Mouse (Mus musculus) embryonic fibroblast, embryonic 13.5 days (primary cell): ENCODE data around the gene 1190005I06Rik. TPM values are rescaled to one million over a fixed set of nuclear protein-coding genes. Genes with fewer than 3 reads are reported as not detected.
A peak's percentile ranks its signal among the peaks of the same experiment; 100 is the strongest.

Experiments used
- H3K27ac ChIP-seq: 2 replicates; pipeline ENCODE4 v1.5.1; 2012; ENCODE audit warnings: low read length, control low read depth, inconsistent platforms; ENCODE audit not compliant: insufficient read depth
- H3K4me1 ChIP-seq: 2 replicates; pipeline ENCODE4 v1.6.1; 2011; ENCODE audit warnings: low read length; ENCODE audit not compliant: control insufficient read depth, insufficient read depth
- H3K4me3 ChIP-seq: 2 replicates; pipeline ENCODE4 v1.5.1; 2011; ENCODE audit warnings: mild to moderate bottlenecking, control low read depth, low read length; ENCODE audit not compliant: insufficient read depth
- CTCF ChIP-seq: IDR thresholded peaks from 2 replicates; pipeline ENCODE4 v1.5.1; 2011; ENCODE audit warnings: mild to moderate bottlenecking, control low read depth, low read length, moderate library complexity, borderline replicate concordance; ENCODE audit not compliant: insufficient read depth
- POLR2A ChIP-seq: IDR thresholded peaks from 2 replicates; pipeline ENCODE4 v1.6.1; 2011; ENCODE audit warnings: low read depth, mild to moderate bottlenecking, control low read depth, low read length, moderate library complexity
- polyA plus RNA-seq: library from polyadenylated mRNA; stranded (reverse); fragments of >200 nt; gene quantifications from 2 replicates; pipeline ENCODE4 v1.2.4, GENCODE M21; 2011; ENCODE audit warnings: low read depth; ENCODE audit not compliant: missing spikeins, insufficient read length

The 1190005I06Rik gene
- polyA plus RNA-seq, 1 experiment, result 2.2 TPM

DNA sequence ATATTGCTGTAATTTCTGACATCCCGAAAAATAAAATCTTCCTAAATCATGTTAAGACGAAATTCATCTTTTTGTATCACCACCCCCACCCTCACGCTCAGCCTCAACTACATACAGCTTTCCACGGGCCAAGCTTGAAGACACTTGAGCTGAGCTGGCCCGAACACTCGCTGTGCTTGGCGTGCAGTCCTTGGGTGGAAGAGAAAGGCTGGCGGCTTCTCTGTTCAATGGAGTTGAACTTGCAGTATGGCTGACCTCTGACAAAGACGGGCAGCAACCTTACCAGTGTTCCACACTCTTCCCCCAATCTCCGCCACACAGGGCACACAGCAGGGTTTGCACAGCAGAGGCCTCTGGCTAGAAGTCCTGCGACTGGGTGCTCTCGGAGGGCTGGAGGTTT is 66.1 kb downstream of the 1190005I06Rik start:
- Histone ChIP-seq H3K4me3 (no peak overlapping the region), H3K27ac (no peak overlapping the region), H3K4me1 (no peaks in the 10 kb centered on the region)
- TF ChIP-seq POLR2A, result no peak
- TF ChIP-seq CTCF, result no peak

DNA sequence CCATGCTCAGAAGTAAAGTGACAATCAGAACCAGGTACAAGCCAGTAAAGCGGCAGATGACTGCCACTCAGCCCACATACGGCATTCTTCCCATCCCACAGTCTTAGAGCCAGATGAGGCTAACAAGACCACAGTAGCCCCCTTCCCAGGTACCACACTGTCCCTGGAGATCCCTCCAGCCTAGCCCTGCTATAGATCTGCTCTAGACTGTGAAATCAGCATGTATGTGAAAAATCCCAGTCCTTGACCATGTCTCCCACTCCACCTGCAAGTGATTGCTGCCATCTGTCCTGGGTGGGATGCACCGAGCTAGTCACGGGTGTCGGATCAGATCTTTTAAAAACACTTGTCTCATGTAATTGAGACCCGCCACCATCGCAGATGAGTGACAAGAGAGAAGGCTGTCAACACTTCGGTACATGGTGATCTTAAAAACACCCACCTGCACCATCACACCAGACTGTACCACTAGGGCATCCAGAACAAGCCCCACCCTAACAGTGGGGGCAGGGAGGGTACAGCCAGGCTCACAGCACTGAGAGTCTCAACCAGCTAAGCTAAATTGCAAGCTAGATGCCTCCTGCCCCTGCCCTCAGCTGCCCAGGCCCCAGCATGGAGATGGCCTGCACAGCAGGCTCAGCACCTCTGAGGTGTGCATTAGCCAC is 67.0 kb downstream of the 1190005I06Rik start:
- Histone ChIP-seq H3K4me3 (no peak overlapping the region), H3K27ac (no peak overlapping the region), H3K4me1 (no peaks in the 10 kb centered on the region)
- no peak for TF ChIP-seq POLR2A
- no peak for TF ChIP-seq CTCF

DNA sequence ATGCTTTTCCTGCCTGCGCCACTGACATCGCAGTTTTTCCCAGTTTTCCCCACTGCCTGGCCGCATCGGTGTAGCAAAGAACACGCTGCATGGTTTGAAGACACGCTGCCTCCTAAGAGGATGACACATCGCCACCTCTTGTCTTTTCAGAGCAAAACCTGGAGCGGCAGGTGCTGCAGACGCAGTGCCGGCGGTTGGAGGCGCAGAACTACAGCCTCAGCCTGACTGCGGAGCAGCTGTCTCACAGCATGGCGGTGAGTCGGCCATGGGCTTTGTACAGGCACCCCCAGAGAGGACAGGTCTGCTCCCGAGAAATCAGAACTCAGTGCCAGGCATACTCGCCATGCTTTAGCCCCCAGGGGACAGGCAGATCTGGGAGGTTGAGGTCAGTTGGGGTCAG is 69.6 kb downstream of the 1190005I06Rik start:
- TF ChIP-seq POLR2A, result no peak
- TF ChIP-seq CTCF, result no peak
- peaks cover 4% of the 10 kb centered on the region; the same call in 1 of the 2 replicates for H3K4me1 ChIP-seq
- no peak overlapping the region for H3K27ac ChIP-seq

DNA sequence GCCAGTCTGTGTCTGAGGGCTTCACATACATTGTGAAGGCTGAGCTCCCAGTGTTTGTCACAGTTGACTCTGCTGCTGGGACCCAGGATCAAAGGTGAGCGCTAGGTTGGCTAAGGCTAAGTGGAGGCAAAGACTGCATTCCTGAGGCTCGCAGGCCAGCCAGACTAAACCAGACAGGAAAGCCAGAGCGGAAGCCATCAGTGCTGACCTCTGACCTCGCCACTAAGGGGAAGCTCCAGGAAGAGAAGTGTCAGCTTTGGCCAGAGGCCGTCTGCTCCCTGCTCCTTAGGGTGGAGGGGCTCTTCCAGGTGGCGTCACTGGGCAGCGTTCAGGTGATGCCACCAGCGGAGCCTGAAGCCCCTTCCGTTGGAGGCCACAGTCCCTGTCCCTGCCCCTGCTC is 71.6 kb downstream of the 1190005I06Rik start:
- H3K4me3 ChIP-seq, result no peak overlapping the region
- peaks cover 4% of the 10 kb centered on the region; the same call in 1 of the 2 replicates for H3K4me1 ChIP-seq
- no peak overlapping the region for H3K27ac ChIP-seq
- TF ChIP-seq POLR2A (no peak), CTCF (no peak)

More for the DNA sequence above, 69.6 kb downstream of the 1190005I06Rik start:
- H3K4me3 ChIP-seq, result no peak overlapping the region

DNA sequence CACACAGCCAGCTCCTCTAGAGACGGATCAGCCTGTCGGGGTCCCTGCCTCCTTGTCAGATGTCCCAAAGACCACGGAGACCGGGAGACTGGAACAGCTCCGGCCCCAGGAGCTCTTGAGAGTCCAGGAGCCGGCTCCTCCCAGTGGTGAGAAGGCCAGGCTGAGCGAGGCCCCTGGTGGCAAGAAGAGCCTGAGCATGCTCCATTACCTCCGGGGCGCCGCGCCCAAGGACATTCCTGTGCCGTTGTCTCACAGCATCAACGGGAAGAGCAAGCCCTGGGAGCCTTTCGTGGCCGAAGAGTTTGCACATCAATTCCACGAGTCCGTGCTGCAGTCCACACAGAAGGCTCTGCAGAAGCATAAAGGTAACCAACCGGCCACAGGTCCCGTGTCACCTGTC is 72.5 kb downstream of the 1190005I06Rik start:
- TF ChIP-seq CTCF, result no peak
- no peak for TF ChIP-seq POLR2A
- Histone ChIP-seq H3K27ac (no peak overlapping the region), H3K4me1 (peaks cover 4% of the 10 kb centered on the region; the same call in 1 of the 2 replicates), H3K4me3 (no peak overlapping the region)

DNA sequence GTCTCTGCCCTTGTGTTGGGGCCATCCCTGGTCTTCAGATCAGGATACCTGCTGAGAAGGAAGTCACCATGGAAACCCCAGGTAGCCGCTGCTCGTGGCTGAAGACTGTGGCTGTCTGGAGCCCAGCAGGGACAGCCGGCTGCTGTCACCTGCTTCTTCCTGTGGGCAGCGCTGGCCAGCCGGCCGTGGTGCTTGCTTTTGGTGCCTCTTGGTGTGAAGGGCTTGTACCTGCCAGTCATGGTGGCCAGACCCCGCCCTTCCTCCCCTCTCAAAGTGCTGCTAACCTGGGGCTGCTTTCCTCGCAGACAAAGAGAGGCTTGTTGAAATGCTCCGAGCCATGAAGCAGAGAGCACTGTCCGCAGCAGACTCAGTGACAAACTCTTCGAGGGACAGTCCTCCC is 73.6 kb downstream of the 1190005I06Rik start:
- Histone ChIP-seq H3K27ac (no peak overlapping the region), H3K4me1 (peaks cover 4% of the 10 kb centered on the region; the same call in 1 of the 2 replicates)
- TF ChIP-seq CTCF, result no peak
- no peak for TF ChIP-seq POLR2A

DNA sequence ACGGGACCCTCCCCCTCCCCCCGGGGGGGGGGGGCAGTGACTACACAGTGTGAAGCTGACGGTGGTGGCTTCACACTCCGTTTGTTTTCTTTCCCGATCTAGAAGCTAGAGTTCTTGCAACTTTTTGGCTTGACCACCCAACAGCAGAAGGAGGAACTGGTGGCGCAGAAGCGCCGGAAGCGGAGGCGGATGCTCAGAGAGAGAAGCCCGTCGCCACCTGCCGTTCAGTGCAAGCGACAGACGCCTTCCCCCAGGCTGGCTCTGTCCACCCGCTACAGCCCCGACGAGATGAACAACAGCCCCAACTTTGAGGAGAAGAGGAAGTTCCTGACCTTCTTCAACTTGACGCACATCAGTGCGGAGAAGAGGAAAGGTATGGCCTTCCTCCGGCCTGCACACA is 74.9 kb downstream of the 1190005I06Rik start:
- H3K4me1 ChIP-seq, result peaks cover 4% of the 10 kb centered on the region; the same call in 1 of the 2 replicates
- H3K27ac ChIP-seq, result no peak overlapping the region
- H3K4me3 ChIP-seq, result no peak overlapping the region
- TF ChIP-seq CTCF (no peak), POLR2A (no peak)

More for the DNA sequence above, 73.6 kb downstream of the 1190005I06Rik start:
- H3K4me3 ChIP-seq, result no peak overlapping the region

DNA sequence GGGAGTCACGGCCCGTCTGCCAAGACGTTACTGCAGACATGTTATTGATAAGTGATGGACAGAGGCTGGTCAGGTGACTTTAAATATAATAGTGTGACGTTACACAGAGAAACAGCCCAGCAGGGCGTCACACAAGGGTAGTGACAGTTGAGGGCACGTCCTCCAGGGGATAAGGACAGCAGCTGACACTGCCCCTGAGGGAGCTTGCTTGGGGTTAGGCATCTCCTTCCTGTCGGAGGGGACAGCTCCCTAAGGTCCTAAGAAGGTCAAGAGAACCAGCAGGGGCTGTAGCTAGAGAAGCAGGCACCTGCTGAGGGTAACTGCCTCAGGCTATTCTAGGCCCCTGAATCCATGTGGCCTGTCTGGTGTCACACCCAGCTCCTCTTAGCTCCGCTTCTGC is 75.9 kb downstream of the 1190005I06Rik start:
- peaks cover 4% of the 10 kb centered on the region; the same call in 1 of the 2 replicates for H3K4me1 ChIP-seq
- H3K27ac ChIP-seq, result no peak overlapping the region
- no peak overlapping the region for H3K4me3 ChIP-seq
- TF ChIP-seq POLR2A (no peak), CTCF (no peak)

DNA sequence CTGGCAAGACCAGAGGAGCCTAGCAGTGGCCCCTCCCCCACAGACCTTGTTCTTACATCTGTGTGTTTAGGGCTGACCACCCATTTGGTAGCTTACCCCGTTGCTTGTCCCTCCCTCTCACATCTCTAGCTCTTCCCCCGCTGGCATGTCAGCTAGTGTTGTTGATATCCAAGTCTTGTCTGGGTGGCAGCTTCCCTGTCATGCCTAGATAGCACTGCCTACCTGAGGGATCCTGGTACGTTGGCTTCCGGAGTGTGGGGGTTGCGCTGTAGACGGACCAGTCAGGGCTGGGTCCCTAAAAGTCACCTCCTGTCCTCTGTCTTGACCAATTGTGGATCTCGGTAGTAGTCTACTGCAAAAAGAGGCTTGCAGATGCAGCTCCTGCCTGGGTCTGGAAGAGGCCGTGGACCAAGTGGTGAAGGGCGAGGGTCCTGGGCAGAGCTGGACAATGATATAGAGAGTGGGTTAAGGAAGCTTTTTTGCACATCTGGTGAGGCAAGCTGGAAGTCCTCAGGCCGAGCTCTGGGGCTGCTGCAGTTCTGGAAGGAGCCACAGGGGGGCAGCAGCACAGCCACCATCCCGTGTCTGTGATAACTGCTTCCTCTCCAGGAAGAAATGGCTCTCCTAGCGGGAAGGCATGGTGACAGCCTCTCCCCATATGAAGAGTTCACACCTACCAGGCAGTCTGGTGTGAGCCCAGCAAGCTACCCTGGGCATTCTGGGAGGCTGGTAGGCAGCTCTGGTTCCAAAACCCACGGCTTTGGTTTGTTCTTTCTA is 77.3 kb downstream of the 1190005I06Rik start:
- no peak overlapping the region for H3K4me3 ChIP-seq
- peaks cover 8% of the 10 kb centered on the region for H3K4me1 ChIP-seq
- TF ChIP-seq POLR2A (no peak), CTCF (peak; percentile 77)
- H3K27ac ChIP-seq, result no peak overlapping the region

DNA sequence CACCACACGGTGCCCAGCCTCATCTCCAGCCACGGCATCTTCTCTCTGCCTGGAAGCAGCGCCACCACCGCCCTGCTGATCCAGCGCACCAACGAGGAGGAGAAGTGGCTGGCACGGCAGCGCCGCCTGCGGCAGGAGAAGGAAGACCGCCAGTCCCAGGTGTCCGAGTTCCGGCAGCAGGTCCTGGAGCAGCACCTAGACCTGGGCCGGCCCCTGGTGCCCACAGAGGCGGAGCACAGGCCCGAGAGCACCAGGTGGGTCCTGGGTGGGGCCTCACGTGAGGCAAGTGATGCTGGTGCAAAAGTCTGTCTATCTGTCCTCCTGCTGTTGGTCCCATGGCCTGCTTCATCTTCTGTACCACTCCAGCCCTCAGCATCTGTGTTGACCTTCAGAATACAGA is 78.3 kb downstream of the 1190005I06Rik start:
- H3K4me3 ChIP-seq, result no peak overlapping the region
- no peak for TF ChIP-seq POLR2A
- no peak for TF ChIP-seq CTCF
- no peak overlapping the region for H3K27ac ChIP-seq
- H3K4me1 ChIP-seq, result peaks cover 7% of the 10 kb centered on the region
